Mouse (Mus musculus) kidney, postnatal 10 days (tissue): ENCODE measurements around the gene Slain1.
A peak's percentile ranks its signal among the peaks of the same experiment; 100 is the strongest.

Experiments
- DNase-seq: peaks from one replicate; pipeline ENCODE4 v3.0.0; 2021; ENCODE audit warnings: mixed read lengths

The Slain1 gene

GRCm38 (mm10) chr14:103667036-103667435 lies 17.0 kb downstream of the Slain1 start:
- no peak for DNase-seq

GRCm38 (mm10) chr14:103679395-103680217 lies 29.6 kb downstream of the Slain1 start:
- DNase-seq: no peak

- DNase-seq: no peak
Measured at GRCm38 (mm10) chr14:103680285-103680819, 30.3 kb downstream of the Slain1 start.

DNA sequence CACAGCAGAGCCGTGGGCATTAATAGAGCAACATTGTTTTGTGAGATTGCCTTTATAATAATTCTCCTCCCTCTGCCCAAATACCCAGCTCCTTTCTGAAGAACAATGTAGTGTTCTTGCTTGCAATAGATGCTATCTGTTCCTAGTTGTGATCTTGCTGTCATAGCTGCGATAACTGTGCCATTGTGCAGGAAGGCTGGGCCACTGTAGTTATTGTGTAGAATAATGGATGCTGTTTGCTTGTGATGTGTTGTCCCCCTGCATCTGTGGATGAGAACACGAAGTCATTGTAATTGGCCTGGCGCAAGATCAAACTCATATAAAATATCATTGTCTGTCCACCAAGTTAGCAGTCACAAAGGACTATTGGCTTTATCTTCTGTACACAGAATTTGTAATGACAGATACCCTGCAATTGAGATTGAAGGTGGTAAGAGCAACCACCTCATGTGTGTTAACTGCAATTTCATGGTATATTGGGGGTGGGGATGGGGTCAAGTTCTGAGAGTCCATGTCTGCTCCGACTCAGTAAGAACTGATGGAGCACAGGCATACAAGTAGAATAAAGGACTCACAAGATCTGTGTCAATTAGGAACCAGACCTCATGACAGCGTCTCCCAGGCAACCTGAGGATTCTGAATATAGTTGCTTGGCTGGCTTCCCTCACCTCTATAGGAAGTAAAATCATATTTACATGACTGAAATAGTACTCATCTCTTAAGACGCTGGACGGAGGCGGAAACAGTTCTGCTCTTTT lies 32.8 kb downstream of the Slain1 start:
- DNase-seq: no peak

- DNase-seq: no peak
Measured at GRCm38 (mm10) chr14:103686994-103687393, 37.0 kb downstream of the Slain1 start.

DNA sequence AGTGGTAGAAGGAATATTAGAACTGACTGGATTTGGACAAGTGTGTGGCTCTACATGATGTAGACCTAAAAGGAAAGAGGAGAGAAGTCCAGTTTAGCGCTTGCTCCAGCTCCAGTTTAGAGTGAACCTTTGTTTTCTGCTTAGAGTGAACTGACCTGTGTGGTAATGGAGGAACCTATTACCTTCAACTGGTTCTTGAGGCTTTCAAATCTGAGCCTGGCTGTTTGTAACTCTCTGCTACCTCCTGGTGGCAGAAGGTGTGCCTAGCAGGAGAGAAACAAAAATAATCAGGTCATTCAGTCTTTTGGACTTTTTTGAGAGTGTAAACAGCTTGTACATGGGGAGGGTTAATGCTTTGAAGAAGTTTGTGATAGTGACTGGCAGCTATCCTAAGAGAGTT lies 44.3 kb downstream of the Slain1 start:
- DNase-seq: peak; percentile 60

DNA sequence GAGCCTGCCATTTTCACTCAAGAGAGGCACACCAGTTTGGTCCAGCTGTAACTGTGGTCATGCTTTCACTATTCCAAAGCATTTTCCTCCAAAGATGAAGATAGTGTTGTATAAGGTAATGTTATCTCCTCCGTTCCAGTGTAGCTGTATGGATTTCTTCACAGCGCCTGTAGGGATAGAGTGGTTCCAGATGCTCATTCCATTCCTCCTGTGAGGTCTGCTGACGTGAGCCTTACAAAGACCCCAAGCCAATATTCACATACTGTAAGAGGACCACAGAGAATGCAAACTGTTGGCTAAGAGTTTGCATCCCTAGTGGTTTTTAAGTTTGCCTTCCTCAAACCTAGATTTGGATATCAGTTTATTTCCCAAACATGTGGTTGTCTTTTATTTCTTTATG lies 45.6 kb downstream of the Slain1 start:
- no peak for DNase-seq

GRCm38 (mm10) chr14:103697101-103697500 lies 47.1 kb downstream of the Slain1 start:
- no peak for DNase-seq

- DNase-seq: no peak
Measured at GRCm38 (mm10) chr14:103699308-103699707, 49.3 kb downstream of the Slain1 start.

GRCm38 (mm10) chr14:103702516-103702915 lies 52.5 kb downstream of the Slain1 start:
- DNase-seq: no peak

DNA sequence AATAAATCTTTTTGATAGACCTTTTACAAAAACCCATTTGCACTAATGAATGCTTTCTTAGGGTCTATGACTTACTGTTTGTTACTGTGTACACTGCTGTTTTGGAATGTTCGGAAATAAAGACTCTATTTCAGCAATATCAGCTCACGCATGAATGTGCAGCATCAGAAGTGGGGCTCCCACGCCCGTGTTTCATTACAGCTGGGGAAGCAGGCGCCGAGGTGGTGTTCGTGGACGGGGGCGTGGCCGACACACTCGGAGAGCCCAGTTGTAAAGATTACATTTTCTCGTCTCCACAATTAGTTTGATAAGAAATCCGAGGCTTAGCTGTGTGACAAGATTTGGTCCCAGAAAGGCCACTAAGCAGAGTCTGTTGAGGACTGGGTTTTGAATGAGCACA lies 54.7 kb downstream of the Slain1 start:
- DNase-seq: no peak

DNA sequence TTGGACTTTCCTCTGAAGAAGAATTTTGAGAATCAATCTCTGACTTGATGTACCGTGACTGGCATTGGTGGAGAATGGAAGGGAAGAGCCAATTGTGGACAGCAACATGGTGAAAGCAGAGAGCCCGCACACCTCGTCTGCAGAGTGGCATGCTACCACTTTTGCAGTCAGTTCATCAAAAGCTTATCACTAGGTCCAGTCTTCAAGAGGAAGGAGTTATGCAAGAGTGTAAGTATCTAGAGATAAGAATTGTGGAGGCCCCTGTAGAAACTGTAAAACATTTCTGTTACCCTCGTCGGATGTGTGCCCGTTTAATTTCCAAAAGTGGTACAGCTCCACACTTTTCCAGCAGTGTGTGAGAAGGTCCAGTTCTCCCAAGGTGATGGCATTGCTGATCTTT lies 56.3 kb downstream of the Slain1 start:
- DNase-seq: no peak

- no peak for DNase-seq
Measured at GRCm38 (mm10) chr14:103708601-103709000, 58.6 kb downstream of the Slain1 start.

GRCm38 (mm10) chr14:103709261-103709660 lies 59.2 kb downstream of the Slain1 start:
- DNase-seq: no peak

DNA sequence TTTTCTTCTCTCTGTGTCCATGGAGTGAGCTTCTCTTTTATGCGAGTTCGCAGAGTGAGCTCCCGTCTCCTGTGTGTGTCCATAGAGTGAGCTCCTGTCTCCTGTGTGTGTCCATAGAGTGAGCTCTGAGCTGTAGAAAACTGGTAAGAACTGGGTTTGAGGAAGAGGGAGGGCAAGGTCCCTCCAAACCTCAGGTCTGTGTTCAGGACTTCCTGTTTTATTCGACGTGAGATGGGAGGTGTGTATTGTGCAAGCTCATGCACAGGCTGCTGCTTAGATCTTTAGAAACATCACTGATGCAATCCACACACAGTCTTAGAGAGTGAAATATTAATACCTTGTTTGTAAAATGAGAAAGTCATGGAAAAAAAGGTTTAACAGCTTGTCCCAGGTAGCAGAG lies 63.0 kb downstream of the Slain1 start:
- no peak for DNase-seq

DNA sequence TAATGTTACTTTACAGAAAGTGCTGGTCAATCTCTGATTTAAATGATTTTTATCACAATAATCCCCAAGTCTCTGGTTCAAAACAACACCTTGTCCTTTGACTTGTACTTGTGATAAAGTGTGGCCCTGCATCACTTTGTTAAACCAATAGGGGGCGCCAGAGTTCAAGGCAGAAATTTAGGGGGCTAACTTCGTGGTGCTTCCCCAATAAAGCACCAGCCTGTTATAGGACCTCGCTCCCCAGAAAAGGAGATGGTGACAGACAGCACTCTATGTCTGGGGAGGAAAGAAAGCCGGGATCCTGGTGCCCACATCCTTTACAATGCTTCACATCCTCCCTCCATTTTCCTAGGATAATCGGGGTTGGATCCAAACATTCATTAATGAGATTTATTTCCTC lies 67.5 kb downstream of the Slain1 start:
- peak; percentile 53 for DNase-seq

DNA sequence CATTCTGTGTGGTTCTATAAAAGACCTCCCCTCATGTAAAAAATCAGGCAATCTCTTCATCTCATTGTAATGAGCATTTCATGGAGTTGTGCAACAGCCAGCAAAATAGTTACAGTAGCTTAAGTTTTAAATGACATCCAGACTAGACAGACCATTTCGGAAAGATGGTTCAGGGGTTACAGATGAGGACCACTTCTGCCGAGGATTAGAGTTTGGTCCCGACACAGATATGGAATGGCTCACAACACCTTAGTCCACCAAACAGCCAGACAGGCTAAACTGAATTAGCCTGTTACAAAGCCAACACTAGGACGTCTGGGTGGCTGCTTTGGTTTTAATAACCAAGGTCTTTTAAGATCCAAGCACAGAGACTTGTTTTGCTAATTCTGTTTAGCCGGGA lies 68.0 kb downstream of the Slain1 start:
- DNase-seq: no peak

GRCm38 (mm10) chr14:103718393-103718792 lies 68.4 kb downstream of the Slain1 start:
- DNase-seq: no peak

GRCm38 (mm10) chr14:103718836-103719575 lies 69.0 kb downstream of the Slain1 start:
- DNase-seq: peak; percentile 95

GRCm38 (mm10) chr14:103720163-103720562 lies 70.1 kb downstream of the Slain1 start:
- DNase-seq: no peak

DNA sequence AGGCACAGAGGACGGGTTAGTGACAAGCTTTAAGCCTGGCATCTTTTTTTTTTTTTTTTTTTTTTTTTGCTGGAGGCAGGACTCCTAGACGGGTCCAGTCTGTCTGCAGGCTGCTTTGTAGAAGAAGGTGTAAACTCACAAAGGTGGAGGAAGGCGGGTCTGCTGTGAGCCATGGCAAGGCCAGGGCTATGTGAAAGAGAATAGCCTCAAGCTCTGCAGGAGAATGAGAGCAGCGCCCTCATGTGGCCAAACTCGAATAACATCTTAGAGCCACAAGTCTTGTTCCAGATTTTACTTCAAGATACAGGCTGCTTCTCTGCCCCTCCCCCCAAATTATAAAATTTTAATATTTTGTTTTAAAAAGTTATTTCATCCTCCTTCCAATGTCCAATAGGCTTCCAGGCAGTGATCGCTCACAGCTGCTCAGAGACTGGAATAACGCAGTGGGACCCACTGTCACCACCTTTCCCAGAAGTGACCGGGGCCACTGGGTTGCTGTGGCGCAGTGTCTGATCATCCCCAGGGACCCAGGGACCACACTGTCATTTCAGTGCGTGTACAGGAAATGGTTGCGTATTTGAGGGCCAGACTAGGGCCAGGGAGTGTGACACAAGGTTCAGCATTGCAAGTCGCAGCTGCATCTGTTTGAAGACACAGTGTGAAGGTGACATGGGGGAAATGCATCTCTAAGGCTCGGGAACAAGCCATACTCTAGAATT lies 70.8 kb downstream of the Slain1 start:
- DNase-seq: peak; percentile 86

DNA sequence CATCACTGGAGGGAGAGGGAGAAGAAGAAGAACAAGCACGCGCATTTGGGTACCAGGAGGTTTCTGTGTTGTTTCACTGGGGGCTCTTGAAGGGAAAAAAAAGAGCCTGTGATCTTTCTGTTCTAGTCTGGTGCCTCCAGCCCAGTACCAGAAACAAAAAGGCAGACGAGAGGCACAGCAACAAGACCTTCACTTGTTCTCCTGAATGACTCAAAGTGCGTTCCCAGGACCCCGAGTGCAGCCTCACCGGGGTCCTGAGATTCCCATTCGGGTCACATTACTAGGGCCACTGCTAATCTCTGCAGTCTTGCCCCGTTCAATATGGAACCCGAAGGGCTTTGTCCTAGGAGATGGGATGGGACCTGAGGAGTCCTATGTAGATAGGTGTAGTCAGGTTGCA lies 73.3 kb downstream of the Slain1 start:
- no peak for DNase-seq

DNA sequence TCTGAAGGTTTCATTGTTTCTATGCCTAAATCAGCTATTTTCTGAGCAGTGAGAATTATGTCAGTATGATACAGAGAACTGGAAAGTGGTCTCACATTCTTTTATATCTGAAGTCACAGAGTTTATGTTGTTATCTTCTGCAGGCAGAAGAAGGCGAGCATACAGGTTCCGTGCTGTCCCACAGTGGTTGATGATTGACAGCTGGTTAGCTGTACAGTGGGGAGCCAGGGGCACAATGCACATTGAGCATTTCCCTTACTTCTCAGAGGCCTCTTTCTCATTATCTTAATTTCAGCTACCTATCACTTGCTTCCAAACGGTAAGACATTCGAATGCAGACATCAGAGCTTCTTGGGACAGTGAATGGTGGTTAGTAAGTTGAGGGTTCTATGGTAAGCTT lies 73.8 kb downstream of the Slain1 start:
- no peak for DNase-seq
